Mouse (Mus musculus) forebrain, embryonic 15.5 days (tissue): ENCODE results near the gene Pou2f1. TPM values are rescaled to one million over a fixed set of nuclear protein-coding genes. Genes with fewer than 3 reads are reported as not detected.

Experiments used
- ATAC-seq: fragments of 200-750 bp; cut with Nextera tagmentation; replicated peaks from 2 replicates; pipeline ENCODE4 v1.8.0; 2017; ENCODE audit warnings: mild to moderate bottlenecking, moderate TSS enrichment, moderate library complexity
- H3K27ac ChIP-seq: fragments of 300-500 bp; sonication (generic); replicated peaks from 2 replicates; pipeline ENCODE4 v1.5.1; 2015; ENCODE audit warnings: mild to moderate bottlenecking, inconsistent platforms
- H3K27me3 ChIP-seq: fragments of 300-500 bp; sonication (generic); 2 replicates; pipeline ENCODE4 v1.6.1; 2015; ENCODE audit warnings: inconsistent platforms
- H3K36me3 ChIP-seq: fragments of 300-500 bp; sonication (generic); 2 replicates; pipeline ENCODE4 v1.6.1; 2015; ENCODE audit warnings: mild to moderate bottlenecking, inconsistent platforms
- H3K4me1 ChIP-seq: fragments of 300-500 bp; sonication (generic); 2 replicates; pipeline ENCODE4 v1.6.1; 2015; ENCODE audit warnings: inconsistent platforms
- H3K4me2 ChIP-seq: fragments of 300-500 bp; sonication (generic); replicated peaks from 2 replicates; pipeline ENCODE4 v1.6.1; 2015; ENCODE audit warnings: mild to moderate bottlenecking, inconsistent platforms
- H3K4me3 ChIP-seq: fragments of 300-500 bp; sonication (generic); 2 replicates; pipeline ENCODE4 v1.5.1; 2015; ENCODE audit warnings: mild to moderate bottlenecking, inconsistent platforms
- H3K9ac ChIP-seq: fragments of 300-500 bp; sonication (generic); replicated peaks from 2 replicates; pipeline ENCODE4 v1.6.1; 2015; ENCODE audit warnings: mild to moderate bottlenecking, inconsistent platforms
- H3K9me3 ChIP-seq: fragments of 300-500 bp; sonication (generic); 2 replicates; pipeline ENCODE4 v1.6.1; 2016; ENCODE audit warnings: inconsistent platforms
- WGBS: fragments of 180-500 bp; shearing (Covaris S2); methylation state at CpG from one replicate; pipeline ENCODE4 v1.1.7; 2015; ENCODE audit warnings: mixed read lengths; 5-methylcytosine and 5-hydroxymethylcytosine counted together
- polyA plus RNA-seq: library from polyadenylated mRNA; unstranded; fragments of >200 nt; fragmentation: Nextera tagmentation; extraction: Ambion mirVana; gene quantifications from 2 replicates; pipeline ENCODE4 v1.2.1, GENCODE M21; 2015

Gene Pou2f1
- polyA plus RNA-seq, 1 experiment from 2014 or later: 21.9 TPM

DNA sequence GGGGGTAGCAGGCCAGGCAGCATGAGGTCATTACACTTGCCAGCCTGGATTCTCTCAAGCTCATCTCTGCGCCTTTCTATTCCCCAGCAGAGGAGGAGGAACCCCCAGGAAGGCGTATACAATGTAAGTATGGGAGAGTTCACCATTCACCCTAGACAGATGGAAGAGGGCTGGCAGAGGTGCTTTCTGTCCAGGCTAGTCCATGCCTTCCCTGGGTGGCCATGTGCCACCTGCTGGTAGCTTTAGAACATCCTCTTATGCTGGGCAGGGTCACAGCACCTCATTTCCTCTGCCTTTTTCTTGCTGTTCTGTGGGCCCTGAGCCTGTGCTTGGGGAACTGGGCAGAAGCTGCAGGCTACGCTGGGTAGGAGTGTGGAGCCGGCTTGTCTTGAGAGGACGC is 144.1 kb downstream of the Pou2f1 start:
- no peak overlapping the region for H3K27ac ChIP-seq
- no peak overlapping the region for H3K4me2 ChIP-seq
- no peaks in the 10 kb centered on the region for H3K36me3 ChIP-seq
- no peaks in the 10 kb centered on the region for H3K27me3 ChIP-seq
- no peaks in the 10 kb centered on the region for H3K9me3 ChIP-seq
- peaks cover 7% of the 10 kb centered on the region for H3K4me1 ChIP-seq
- no peak overlapping the region for H3K9ac ChIP-seq
- no peak for ATAC-seq
- H3K4me3 ChIP-seq: no peak overlapping the region
- 88% methylated on average over 5 of the region's 5 CpGs for WGBS

GRCm38 (mm10) chr1:165857279-165857678 is 145.2 kb downstream of the Pou2f1 start:
- ATAC-seq: no peak
- no peak overlapping the region for H3K4me2 ChIP-seq
- H3K4me3 ChIP-seq: no peak overlapping the region
- peaks cover 9% of the 10 kb centered on the region for H3K4me1 ChIP-seq
- no peak overlapping the region for H3K27ac ChIP-seq
- H3K9me3 ChIP-seq: no peaks in the 10 kb centered on the region
- no peak overlapping the region for H3K9ac ChIP-seq
- H3K36me3 ChIP-seq: no peaks in the 10 kb centered on the region
- no peaks in the 10 kb centered on the region for H3K27me3 ChIP-seq
- 92% methylated on average over 11 of the region's 11 CpGs for WGBS

DNA sequence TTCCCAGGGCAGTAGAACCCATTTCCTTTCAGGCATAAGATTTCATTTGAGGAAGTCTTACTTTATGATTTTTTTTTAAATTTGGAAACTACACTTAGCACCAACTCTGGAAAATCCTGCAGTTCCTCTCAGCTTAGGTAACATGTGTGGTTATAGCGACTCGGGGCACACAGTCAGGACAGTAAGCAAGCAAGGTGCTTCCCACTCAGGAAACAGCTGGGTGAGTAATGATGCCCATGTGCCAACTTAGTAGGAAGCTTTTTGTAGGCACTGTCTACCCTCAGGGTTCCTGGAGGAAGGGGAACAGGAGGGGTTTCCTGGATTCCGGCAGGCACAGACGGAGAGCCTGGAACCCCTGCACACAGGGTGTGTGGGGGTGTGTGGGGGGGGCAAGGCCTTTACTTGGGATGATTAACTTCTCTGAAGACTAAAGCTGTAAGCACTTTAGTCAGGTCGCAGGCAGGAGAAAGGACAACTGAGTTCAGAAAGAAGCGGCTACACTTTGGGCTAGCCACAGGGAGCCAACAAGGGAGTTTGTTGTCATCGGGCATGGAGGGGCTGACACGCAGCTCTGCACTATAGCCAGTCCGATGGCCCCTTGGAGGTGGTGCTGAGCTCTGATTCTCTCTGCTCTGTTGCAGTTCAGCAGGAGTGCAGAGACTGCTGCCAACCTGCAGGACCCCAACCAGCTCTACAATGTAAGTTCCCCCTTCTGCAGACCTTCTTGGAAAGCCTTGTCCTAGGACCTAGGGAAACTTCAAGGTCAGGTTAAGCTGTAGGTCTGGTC is 146.5 kb downstream of the Pou2f1 start:
- H3K27me3 ChIP-seq: no peaks in the 10 kb centered on the region
- H3K27ac ChIP-seq: no peak overlapping the region
- no peak for ATAC-seq
- WGBS: 59% methylated on average over 9 of the region's 9 CpGs
- no peak overlapping the region for H3K4me2 ChIP-seq
- peaks cover 6% of the 10 kb centered on the region; the same call in 1 of the 2 replicates for H3K4me1 ChIP-seq
- H3K9me3 ChIP-seq: no peaks in the 10 kb centered on the region
- no peak overlapping the region for H3K9ac ChIP-seq
- H3K4me3 ChIP-seq: no peak overlapping the region
- no peaks in the 10 kb centered on the region for H3K36me3 ChIP-seq

- no peaks in the 10 kb centered on the region for H3K9me3 ChIP-seq
- H3K27me3 ChIP-seq: no peaks in the 10 kb centered on the region
- no peak overlapping the region for H3K4me2 ChIP-seq
- H3K27ac ChIP-seq: no peak overlapping the region
- H3K9ac ChIP-seq: no peak overlapping the region
- ATAC-seq: peak; percentile 41; the same call in 1 of the 2 replicates
- no peak overlapping the region for H3K4me3 ChIP-seq
- H3K4me1 ChIP-seq: peaks cover 6% of the 10 kb centered on the region; the same call in 1 of the 2 replicates
- WGBS: 63% methylated on average over 10 of the region's 10 CpGs
- H3K36me3 ChIP-seq: no peaks in the 10 kb centered on the region
Measured at GRCm38 (mm10) chr1:165853729-165854420, 148.6 kb downstream of the Pou2f1 start.

DNA sequence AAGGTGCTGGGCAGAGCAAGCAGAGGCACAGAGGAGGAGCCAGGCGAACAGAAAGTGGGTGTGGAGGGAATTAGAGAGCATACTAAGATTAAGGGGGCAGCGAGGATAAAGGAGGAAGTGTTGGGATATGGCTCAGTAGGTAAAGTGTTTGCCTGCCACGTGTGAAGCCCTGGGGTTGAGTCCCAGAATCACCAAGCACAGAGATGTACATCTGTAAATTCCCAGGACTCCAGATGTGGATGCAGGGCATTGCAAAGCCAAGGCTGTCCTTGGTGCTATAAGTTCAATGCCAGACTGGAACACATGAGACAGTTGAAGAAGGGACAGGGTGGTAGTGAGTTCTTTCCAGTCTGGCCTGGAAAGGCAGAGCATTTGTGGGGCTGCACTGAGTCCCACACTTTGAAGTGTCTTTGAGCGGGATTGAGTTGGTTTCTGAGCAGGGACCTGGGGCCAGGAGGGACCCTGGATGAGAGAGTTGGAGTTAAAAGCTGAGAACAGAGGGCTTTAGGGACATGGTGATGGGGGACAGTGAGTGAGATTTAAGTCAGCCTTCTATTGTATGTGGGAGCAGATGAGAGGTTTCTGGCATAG is 149.3 kb downstream of the Pou2f1 start:
- no peaks in the 10 kb centered on the region for H3K36me3 ChIP-seq
- WGBS: 60% methylated on average over 4 of the region's 4 CpGs
- peaks cover 6% of the 10 kb centered on the region; the same call in 1 of the 2 replicates for H3K4me1 ChIP-seq
- no peak overlapping the region for H3K27ac ChIP-seq
- no peak overlapping the region for H3K4me3 ChIP-seq
- no peak for ATAC-seq
- H3K9me3 ChIP-seq: no peaks in the 10 kb centered on the region
- no peak overlapping the region for H3K4me2 ChIP-seq
- no peaks in the 10 kb centered on the region for H3K27me3 ChIP-seq
- no peak overlapping the region for H3K9ac ChIP-seq

- H3K36me3 ChIP-seq: no peaks in the 10 kb centered on the region
- no peak overlapping the region for H3K27ac ChIP-seq
- WGBS: 40% methylated on average over 5 of the region's 5 CpGs
- H3K9me3 ChIP-seq: no peaks in the 10 kb centered on the region
- H3K4me1 ChIP-seq: peaks cover 6% of the 10 kb centered on the region; the same call in 1 of the 2 replicates
- ATAC-seq: peak; percentile 44; the same call in 1 of the 2 replicates
- no peaks in the 10 kb centered on the region for H3K27me3 ChIP-seq
- H3K4me2 ChIP-seq: no peak overlapping the region
- no peak overlapping the region for H3K4me3 ChIP-seq
- H3K9ac ChIP-seq: no peak overlapping the region
Measured at GRCm38 (mm10) chr1:165852131-165852530, 150.3 kb downstream of the Pou2f1 start.

DNA sequence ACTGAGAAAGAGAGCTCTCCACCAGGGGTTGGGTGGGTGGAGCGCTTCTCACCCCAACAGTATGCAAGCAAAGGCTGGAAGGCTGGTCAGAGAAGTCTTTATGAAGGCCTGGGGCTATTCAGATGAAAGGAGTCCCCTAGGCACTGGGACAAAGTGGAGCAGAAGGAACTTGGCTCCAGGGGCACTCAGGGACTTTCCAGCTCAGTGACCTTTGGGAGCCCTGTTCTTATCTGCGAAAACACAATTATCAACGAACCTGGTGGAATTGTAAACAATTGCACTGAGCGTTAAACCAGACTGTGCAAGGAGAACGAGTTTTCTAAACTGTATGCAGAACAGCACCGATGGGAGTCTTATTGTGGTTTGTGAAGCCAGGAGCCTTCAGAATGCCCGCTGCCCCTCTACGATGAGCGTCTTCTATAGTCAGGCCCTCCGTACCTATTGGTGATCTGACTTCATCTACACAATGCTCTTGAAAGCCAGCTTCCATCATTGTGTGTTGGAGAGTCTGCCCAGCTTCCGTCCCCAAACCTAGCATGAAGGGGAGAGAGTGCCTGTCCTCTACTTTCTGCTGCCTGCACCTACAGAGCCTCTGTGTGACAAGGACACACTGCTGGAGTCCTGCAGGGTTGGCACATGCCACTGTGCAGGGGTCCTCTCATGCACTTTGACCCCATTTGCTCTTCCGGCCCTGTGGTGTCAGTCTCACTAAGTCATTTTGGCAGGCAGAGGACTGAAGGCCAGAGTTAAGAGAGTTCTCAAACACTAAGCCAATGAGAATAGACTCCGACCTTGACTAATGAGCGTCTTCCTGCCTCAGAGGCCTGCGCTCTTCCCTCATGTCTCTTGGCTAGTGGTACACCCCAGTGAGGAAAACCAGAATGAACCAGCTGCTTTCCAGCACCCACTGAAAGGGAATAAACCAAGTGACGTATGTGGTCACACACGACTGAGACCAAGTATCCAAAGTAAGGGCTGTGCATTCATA is 152.7 kb downstream of the Pou2f1 start:
- peaks cover 17% of the 10 kb centered on the region; the same call in 1 of the 2 replicates for H3K27me3 ChIP-seq

DNA sequence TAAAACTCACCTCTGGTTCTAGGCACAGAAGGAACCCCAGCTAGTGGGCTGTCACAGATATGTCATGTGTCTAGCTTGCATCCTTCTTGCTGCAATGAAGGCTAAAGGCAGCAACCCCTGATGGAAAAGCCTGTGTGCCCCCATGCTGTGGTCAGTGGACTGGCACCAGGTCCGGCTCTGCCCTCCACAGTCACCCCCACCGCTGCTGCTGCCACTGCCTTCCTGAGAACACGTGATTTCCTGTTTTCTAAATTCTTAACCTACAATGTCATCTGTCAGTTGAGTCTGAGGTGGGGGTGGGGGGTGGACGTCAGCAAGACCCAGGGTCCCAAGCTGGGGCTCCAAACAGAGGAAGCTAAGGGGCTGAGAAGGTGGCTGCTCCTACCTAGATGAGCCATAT is 153.6 kb downstream of the Pou2f1 start:
- 87% methylated on average over 4 of the region's 4 CpGs for WGBS
- Histone ChIP-seq H3K36me3 (no peaks in the 10 kb centered on the region), H3K27me3 (peaks cover 17% of the 10 kb centered on the region; the same call in 1 of the 2 replicates), H3K4me3 (no peak overlapping the region), H3K9me3 (no peaks in the 10 kb centered on the region), H3K4me2 (no peak overlapping the region), H3K4me1 (peaks cover 23% of the 10 kb centered on the region), H3K9ac (no peak overlapping the region), H3K27ac (no peak overlapping the region)
- no peak for ATAC-seq

More for the DNA sequence above, 152.7 kb downstream of the Pou2f1 start:
- Histone ChIP-seq H3K4me1 (peaks cover 15% of the 10 kb centered on the region), H3K27ac (no peak overlapping the region), H3K36me3 (no peaks in the 10 kb centered on the region), H3K4me2 (no peak overlapping the region), H3K4me3 (no peak overlapping the region), H3K9ac (no peak overlapping the region), H3K9me3 (no peaks in the 10 kb centered on the region)
- no peak for ATAC-seq
- WGBS: 85% methylated on average over 17 of the region's 17 CpGs

- H3K27ac ChIP-seq: no peak overlapping the region
- ATAC-seq: no peak
- H3K9me3 ChIP-seq: no peaks in the 10 kb centered on the region
- no peak overlapping the region for H3K4me2 ChIP-seq
- peaks cover 23% of the 10 kb centered on the region for H3K4me1 ChIP-seq
- no peaks in the 10 kb centered on the region for H3K36me3 ChIP-seq
- 91% methylated on average over 8 of the region's 8 CpGs for WGBS
- peaks cover 20% of the 10 kb centered on the region; the same call in 1 of the 2 replicates for H3K27me3 ChIP-seq
- no peak overlapping the region for H3K4me3 ChIP-seq
- H3K9ac ChIP-seq: no peak overlapping the region
Measured at GRCm38 (mm10) chr1:165848417-165848816, 154.1 kb downstream of the Pou2f1 start.

GRCm38 (mm10) chr1:165845366-165845765 is 157.1 kb downstream of the Pou2f1 start:
- no peak overlapping the region for H3K27ac ChIP-seq
- H3K4me2 ChIP-seq: peak overlapping the region; percentile 99
- peaks cover 20% of the 10 kb centered on the region; the same call in 1 of the 2 replicates for H3K27me3 ChIP-seq
- H3K9ac ChIP-seq: peak overlapping the region; percentile 52
- 8% methylated on average over 14 of the region's 14 CpGs for WGBS
- ATAC-seq: peak; percentile 14; the same call in 1 of the 2 replicates
- H3K36me3 ChIP-seq: no peaks in the 10 kb centered on the region
- peak overlapping the region; percentile 51 for H3K4me3 ChIP-seq
- no peaks in the 10 kb centered on the region for H3K9me3 ChIP-seq
- H3K4me1 ChIP-seq: peaks cover 34% of the 10 kb centered on the region

DNA sequence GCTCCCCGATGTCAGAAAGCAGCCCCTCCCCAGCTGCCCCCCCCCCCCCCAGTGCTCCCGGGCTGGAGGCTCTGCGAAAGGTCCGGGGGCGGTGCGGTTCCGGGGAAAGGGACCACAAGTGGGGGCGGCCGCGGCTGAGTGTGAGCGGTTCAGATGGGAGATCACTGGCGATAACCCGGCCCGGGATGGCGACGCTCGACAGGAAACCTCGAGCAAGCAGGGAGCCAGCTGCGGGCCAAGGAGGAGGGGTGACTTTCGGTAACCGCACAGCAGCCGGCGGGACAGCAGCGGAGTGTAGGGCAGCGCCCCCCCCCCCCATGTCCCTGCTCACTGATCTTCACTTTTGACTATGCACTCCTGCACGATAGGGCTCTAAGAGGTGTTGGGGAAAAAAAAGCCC is 157.5 kb downstream of the Pou2f1 start:
- H3K4me2 ChIP-seq: peak overlapping the region; percentile 99
- H3K9ac ChIP-seq: peak overlapping the region; percentile 52
- no peak overlapping the region for H3K27ac ChIP-seq
- H3K36me3 ChIP-seq: no peaks in the 10 kb centered on the region
- peaks cover 34% of the 10 kb centered on the region for H3K4me1 ChIP-seq
- H3K9me3 ChIP-seq: no peaks in the 10 kb centered on the region
- H3K27me3 ChIP-seq: peaks cover 23% of the 10 kb centered on the region
- peak overlapping the region; percentile 51 for H3K4me3 ChIP-seq
- peak; percentile 27; the same call in 1 of the 2 replicates for ATAC-seq
- WGBS: under 1% methylated on average over 26 of the region's 26 CpGs
